Mouse (Mus musculus) midbrain, postnatal 0 days (tissue): ENCODE data around the gene Nmi. TPM values are rescaled to one million over a fixed set of nuclear protein-coding genes. Genes with fewer than 3 reads are reported as not detected.
A peak's percentile ranks its signal among the peaks of the same experiment; 100 is the strongest.

ENCODE experiments used
- ATAC-seq: fragments of 200-750 bp; cut with Nextera tagmentation; 2 replicates; pipeline ENCODE4 v1.8.0; 2017; ENCODE audit warnings: moderate number of reproducible peaks, mild to moderate bottlenecking, moderate TSS enrichment, moderate library complexity; ENCODE audit not compliant: low FRiP score
- DNase-seq: peaks from one replicate; pipeline ENCODE4 v3.0.0-alpha.2; 2015; ENCODE audit warnings: low spot score
- H3K27ac ChIP-seq: fragments of 300-500 bp; sonication (generic); 2 replicates; pipeline ENCODE4 v1.5.1; 2014; ENCODE audit warnings: low read depth, mild to moderate bottlenecking, low read length, mixed read lengths
- H3K27me3 ChIP-seq: fragments of 300-500 bp; sonication (generic); 2 replicates; pipeline ENCODE4 v1.6.1; 2014; ENCODE audit warnings: low read length, control low read depth, mixed read lengths; ENCODE audit not compliant: insufficient read depth
- H3K36me3 ChIP-seq: fragments of 300-500 bp; sonication (generic); 2 replicates; pipeline ENCODE4 v1.6.1; 2014; ENCODE audit warnings: low read length, control low read depth, mixed read lengths; ENCODE audit not compliant: insufficient read depth
- H3K4me1 ChIP-seq: fragments of 300-500 bp; sonication (generic); 2 replicates; pipeline ENCODE4 v1.6.1; 2014; ENCODE audit warnings: mild to moderate bottlenecking, control low read depth, antibody characterized with exemption, low read length, mixed read lengths; ENCODE audit not compliant: insufficient read depth
- H3K4me2 ChIP-seq: fragments of 300-500 bp; sonication (generic); 2 replicates; pipeline ENCODE4 v1.6.1; 2014; ENCODE audit warnings: low read depth, mild to moderate bottlenecking, low read length, mixed read lengths; ENCODE audit not compliant: poor library complexity, severe bottlenecking
- H3K4me3 ChIP-seq: fragments of 300-500 bp; sonication (generic); 2 replicates; pipeline ENCODE4 v1.5.1; 2014; ENCODE audit warnings: low read depth, mild to moderate bottlenecking, low read length, moderate library complexity
- H3K9ac ChIP-seq: fragments of 300-500 bp; sonication (generic); replicated peaks from 2 replicates; pipeline ENCODE4 v1.6.1; 2014; ENCODE audit warnings: mild to moderate bottlenecking, low read length, moderate library complexity, mixed read lengths; ENCODE audit not compliant: poor library complexity, severe bottlenecking
- H3K9me3 ChIP-seq: fragments of 300-500 bp; sonication (generic); 2 replicates; pipeline ENCODE4 v1.6.1; 2016; ENCODE audit warnings: low read length, control low read depth
- CTCF ChIP-seq: IDR thresholded peaks from 2 replicates; pipeline ENCODE4 v1.5.1; 2016; ENCODE audit warnings: antibody characterized with exemption, mild to moderate bottlenecking
- WGBS: fragments of 180-500 bp; shearing (Covaris S2); extraction: QIAGEN DNeasy Blood & Tissue Kit; methylation state at CpG from one replicate; pipeline ENCODE4 v1.1.7; 2014; 5-methylcytosine and 5-hydroxymethylcytosine counted together
- polyA plus RNA-seq: library from polyadenylated mRNA; unstranded; fragments of >200 nt; fragmentation: Nextera tagmentation; extraction: Ambion mirVana; gene quantifications from 2 replicates; pipeline ENCODE4 v1.2.1, GENCODE M21; 2015
- total RNA-seq: library from RNA; depleted of rRNA; stranded (reverse); fragments of >200 nt; gene quantifications from 2 replicates; pipeline ENCODE4 v1.2.3, GENCODE M21; 2014

Gene Nmi
- total and polyA plus RNA-seq, 2 experiments from 2014 or later, result 1.8 to 6.5 TPM

DNA sequence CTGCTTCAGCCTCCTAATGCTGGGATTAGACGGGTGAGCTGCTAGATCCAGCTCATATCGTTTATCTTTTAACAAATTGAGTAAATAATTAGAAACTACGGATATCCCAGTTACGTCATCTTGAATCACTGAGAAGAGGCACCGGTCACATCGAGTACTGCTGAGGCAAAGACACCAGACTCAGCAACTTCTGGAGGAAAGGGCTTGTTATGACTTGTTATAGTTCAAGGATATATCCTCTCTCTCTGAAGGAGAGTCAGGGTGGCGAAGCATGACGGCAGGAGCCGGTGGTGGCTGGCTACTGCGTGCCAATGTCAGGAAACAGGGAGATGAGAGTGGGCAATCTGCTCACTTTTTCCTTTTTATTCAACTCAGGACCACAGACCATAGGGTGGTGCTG lies 11.9 kb upstream of the Nmi start:
- H3K27me3 ChIP-seq, result no peaks in the 10 kb centered on the region
- no peak for TF ChIP-seq CTCF
- no peaks in the 10 kb centered on the region; the same call in 1 of the 2 replicates for H3K4me1 ChIP-seq
- H3K27ac ChIP-seq, result no peak overlapping the region
- H3K4me3 ChIP-seq, result no peak overlapping the region
- H3K4me2 ChIP-seq, result no peak overlapping the region
- ATAC-seq (no peak), DNase-seq (no peak)
- no peak overlapping the region for H3K9ac ChIP-seq
- WGBS, result 97% methylated on average over 10 of the region's 10 CpGs
- no peaks in the 10 kb centered on the region for H3K36me3 ChIP-seq
- H3K9me3 ChIP-seq, result no peaks in the 10 kb centered on the region

DNA sequence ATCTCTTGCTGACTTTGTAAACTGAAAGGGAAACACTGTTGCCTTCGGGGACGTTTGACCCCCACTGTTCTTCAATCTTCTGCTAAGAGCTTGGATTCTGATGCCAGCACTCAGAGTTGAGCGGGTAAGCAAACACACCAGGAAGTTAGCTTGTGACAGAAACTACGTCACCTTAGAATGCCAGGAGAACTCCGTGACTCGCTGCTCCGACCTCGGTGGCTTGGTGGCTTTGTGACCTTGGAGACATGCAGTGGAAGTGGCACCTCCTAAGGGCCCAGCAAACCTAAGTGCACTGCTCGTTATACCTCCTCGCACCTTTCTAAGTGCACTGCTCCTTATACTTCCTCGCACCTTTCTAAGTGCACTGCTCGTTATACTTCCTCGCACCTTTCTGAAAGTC lies 9.0 kb upstream of the Nmi start:
- H3K9ac ChIP-seq, result no peak overlapping the region
- H3K36me3 ChIP-seq, result no peaks in the 10 kb centered on the region
- ATAC-seq (no peak), DNase-seq (no peak)
- WGBS, result 74% methylated on average over 13 of the region's 13 CpGs
- no peaks in the 10 kb centered on the region for H3K27me3 ChIP-seq
- H3K4me1 ChIP-seq, result no peaks in the 10 kb centered on the region; the same call in 1 of the 2 replicates
- H3K4me2 ChIP-seq, result no peak overlapping the region
- no peak for TF ChIP-seq CTCF
- H3K27ac ChIP-seq, result no peak overlapping the region
- H3K9me3 ChIP-seq, result 0 out of 2 replicates have a peak, but pooled peaks cover 4% of the 10 kb centered on the region
- H3K4me3 ChIP-seq, result no peak overlapping the region

DNA sequence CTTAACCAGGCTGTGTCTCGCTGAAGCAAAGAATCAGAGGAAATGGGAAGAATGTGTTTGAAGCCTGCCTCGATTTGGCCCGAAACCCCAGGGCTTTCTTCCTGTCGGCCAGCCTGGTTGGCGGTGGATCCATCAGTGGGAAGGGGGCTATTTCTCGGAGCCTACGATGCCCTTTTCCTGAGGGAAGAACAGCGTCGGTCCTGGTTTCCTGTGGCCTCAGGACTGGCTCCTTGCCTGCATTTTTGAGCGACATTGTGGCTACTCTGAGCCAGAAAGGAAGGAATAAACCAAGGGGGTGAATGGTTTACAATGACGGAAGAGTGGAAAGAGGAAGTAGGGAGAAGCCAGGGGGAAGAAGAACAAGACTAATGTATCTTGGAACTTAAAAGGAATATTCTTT lies 8.3 kb upstream of the Nmi start:
- H3K27me3 ChIP-seq, result no peaks in the 10 kb centered on the region
- no peak for TF ChIP-seq CTCF
- WGBS, result 41% methylated on average over 11 of the region's 11 CpGs
- ATAC-seq (no peak; the same call in 1 of the 2 replicates), DNase-seq (peak; percentile 7)
- H3K4me1 ChIP-seq, result no peaks in the 10 kb centered on the region; the same call in 1 of the 2 replicates
- H3K9me3 ChIP-seq, result 0 out of 2 replicates have a peak, but pooled peaks cover 4% of the 10 kb centered on the region
- H3K36me3 ChIP-seq, result no peaks in the 10 kb centered on the region
- no peak overlapping the region for H3K4me2 ChIP-seq
- no peak overlapping the region for H3K4me3 ChIP-seq
- peak overlapping the region; percentile 21; the same call in 1 of the 2 replicates for H3K27ac ChIP-seq
- no peak overlapping the region for H3K9ac ChIP-seq

DNA sequence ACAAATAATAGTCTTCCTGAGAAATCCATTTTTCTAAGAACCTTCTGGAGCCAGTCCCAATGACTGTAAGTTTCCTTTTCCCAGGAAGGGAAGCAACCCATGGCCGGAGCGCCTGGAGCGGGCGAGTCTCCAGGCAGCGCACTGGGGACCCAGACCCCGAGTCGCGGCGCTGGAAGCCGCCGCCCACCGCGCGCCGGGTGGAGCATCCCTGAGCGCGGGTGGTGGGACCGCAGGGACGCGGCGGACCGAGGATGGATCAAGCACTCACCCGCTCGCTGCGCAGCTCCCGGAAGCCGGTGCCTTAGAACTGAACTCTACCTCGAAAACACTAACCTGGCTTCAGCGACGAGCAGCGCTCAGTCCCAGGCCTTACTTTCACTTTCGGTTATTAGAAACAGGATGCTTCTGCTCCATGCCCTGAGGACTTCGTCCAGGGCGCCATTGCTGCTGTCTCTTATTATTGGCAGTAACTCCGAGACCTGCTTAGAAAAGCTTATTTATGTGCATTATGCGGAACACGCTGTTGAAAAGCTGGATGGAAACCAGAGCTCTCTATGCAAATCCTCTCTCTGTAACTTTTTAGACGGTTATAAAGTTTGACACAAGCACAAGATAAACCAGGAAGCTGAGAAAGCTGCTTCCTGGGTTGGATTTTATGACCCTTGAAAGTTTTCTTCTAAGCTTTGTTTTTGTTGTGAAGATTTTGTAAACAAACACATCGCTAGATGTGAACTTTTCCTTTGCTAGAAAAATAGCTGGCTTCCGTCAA lies 469 bp downstream of the Nmi start:
- ATAC-seq (peak; percentile 68), DNase-seq (peak; percentile 69)
- TF ChIP-seq CTCF, result no peak
- Histone ChIP-seq H3K36me3 (no peaks in the 10 kb centered on the region), H3K9me3 (no peaks in the 10 kb centered on the region), H3K4me1 (no peaks in the 10 kb centered on the region), H3K27ac (peak overlapping the region; percentile 70), H3K4me2 (peak overlapping the region; percentile 92), H3K27me3 (no peaks in the 10 kb centered on the region), H3K4me3 (peak overlapping the region; percentile 61), H3K9ac (0 out of 2 replicates have a peak overlapping the region, but pooled peaks have one; percentile 29)
- 2% methylated on average over 40 of the region's 40 CpGs for WGBS

DNA sequence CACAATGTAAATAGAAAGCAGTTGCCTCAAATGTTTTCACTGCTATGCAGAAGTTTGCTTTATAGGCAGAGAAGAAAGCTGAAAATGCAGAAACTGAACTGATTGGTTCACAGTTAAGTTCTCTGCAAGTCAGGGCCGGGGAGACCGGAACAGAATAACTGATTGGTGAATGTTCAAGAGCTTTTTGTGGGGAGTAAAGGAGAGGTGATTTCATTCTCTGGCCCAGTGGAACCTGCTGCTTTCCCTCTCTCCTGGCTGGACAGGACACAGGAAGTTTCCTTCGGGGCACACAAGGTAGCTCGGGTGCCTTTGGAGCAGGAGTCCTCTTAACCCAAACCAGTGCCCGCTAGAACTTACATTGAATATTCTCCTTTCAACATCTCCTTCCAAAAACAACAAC lies 1.2 kb downstream of the Nmi start:
- Histone ChIP-seq H3K36me3 (no peaks in the 10 kb centered on the region), H3K4me3 (peak overlapping the region; percentile 61), H3K4me2 (peak overlapping the region; percentile 92), H3K27ac (no peak overlapping the region), H3K4me1 (no peaks in the 10 kb centered on the region), H3K9ac (no peak overlapping the region), H3K9me3 (no peaks in the 10 kb centered on the region), H3K27me3 (no peaks in the 10 kb centered on the region)
- ATAC-seq (no peak), DNase-seq (peak; percentile 12)
- no peak for TF ChIP-seq CTCF
- WGBS, result 72% methylated on average over 5 of the region's 5 CpGs

DNA sequence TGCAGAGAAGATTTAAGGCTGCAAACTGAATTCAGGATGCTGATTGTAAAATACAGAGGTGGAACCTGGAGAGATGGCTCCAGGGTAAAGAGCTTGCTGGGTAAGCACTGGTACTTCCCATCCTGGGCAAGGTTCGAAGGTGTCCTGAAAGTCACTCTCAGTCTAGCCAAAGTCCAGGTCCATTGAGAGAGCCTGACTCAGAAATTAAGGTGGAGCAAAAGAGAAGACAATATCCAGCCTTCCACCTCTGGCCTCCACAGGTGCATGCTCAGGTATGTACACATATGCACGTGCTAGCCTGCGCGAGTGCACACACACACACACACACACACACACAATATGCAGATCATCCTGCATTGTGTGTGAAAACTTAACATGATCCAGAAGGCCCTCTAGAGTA lies 2.4 kb downstream of the Nmi start:
- 98% methylated on average over 4 of the region's 4 CpGs for WGBS
- no peaks in the 10 kb centered on the region for H3K36me3 ChIP-seq
- H3K9me3 ChIP-seq, result no peaks in the 10 kb centered on the region
- H3K9ac ChIP-seq, result no peak overlapping the region
- H3K4me2 ChIP-seq, result no peak overlapping the region
- TF ChIP-seq CTCF, result no peak
- DNase-seq (no peak), ATAC-seq (no peak)
- H3K27me3 ChIP-seq, result no peaks in the 10 kb centered on the region
- no peak overlapping the region for H3K27ac ChIP-seq
- H3K4me3 ChIP-seq, result no peak overlapping the region
- H3K4me1 ChIP-seq, result no peaks in the 10 kb centered on the region
